Mouse (Mus musculus) liver, embryonic 14.5 days (tissue): ENCODE data around the gene Rtf2.

Experiments
- CTCF ChIP-seq: IDR thresholded peaks from 2 replicates; pipeline ENCODE4 v1.5.1; 2016; ENCODE audit warnings: antibody characterized with exemption, low read depth, control low read depth
- EP300 ChIP-seq: IDR thresholded peaks from 2 replicates; pipeline ENCODE4 v1.6.1; 2016; ENCODE audit warnings: antibody characterized with exemption, low read depth

- TF ChIP-seq CTCF (no peak), EP300 (no peak)
Observed at GRCm38 (mm10) chr2:172500752-172501316, 60.5 kb downstream of the Rtf2 start.
